Comparison of ENCODE assay signal across 20 mouse cellular contexts in the genomic region with DNA sequence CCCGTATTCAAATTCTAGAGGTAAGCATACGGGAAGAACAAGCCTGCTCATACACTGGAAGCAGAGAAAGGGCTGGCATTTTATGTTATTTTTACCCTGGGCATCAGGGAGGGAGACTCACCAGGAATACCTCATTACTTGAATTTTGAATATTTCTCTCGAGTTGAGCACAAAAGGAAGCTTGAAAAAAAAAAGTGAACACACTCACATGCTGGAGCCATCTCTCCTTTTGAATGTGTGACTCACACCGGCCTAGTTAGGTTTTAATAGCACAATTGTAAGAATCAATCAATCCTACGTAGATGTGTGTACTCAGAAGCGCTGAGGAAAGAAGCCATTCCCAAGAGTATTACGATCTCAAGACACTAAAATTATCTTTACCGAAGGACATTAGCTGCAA.
A peak's percentile ranks its signal among the peaks of the same experiment; 100 is the strongest.
DNase-seq lines count a peak whose midpoint lies in the region; ATAC-seq and TF ChIP-seq lines count a peak whose summit lies in the region.
"Had no signal": no experiment of that assay in that cellular context is flagged by ENCODE, and none has a peak within 500 bp of the region (broad histone marks: within the 10 kb centered on the region; RNA-seq: fewer than 3 reads in every experiment).

No protein-coding gene starts in this region.

- no peaks in the 10 kb centered on the region for H3K9me3 ChIP-seq in forebrain, embryonic 13.5 days (replicated peaks)
- no peaks in the 10 kb centered on the region for H3K9me3 ChIP-seq in forebrain, postnatal 0 days (ENCODE audit: low read length)
- no peaks in the 10 kb centered on the region for H3K9me3 ChIP-seq in midbrain, embryonic 16.5 days (replicated peaks; ENCODE audit: control insufficient read depth, low read length, poor library complexity, severe bottlenecking)
- no peaks in the 10 kb centered on the region for H3K9me3 ChIP-seq in midbrain, postnatal 0 days (ENCODE audit: low read length)
- no peaks in the 10 kb centered on the region for H3K9me3 ChIP-seq in forebrain, embryonic 15.5 days
- H3K9me3 ChIP-seq: embryonic facial prominence, embryonic 12.5 days; heart, embryonic 10.5 days; hindbrain, embryonic 12.5 days had no signal

- DNase-seq in forebrain, postnatal 0 days: no peak
- no peak for DNase-seq in midbrain, postnatal 0 days (ENCODE audit: low spot score)
- DNase-seq in adrenal gland, postnatal 10 days: no peak
- DNase-seq: adrenal gland, postnatal 25 days; cerebellum, adult 11 months; cerebellum, adult 8-10 months; heart, adult 18-20 months; heart, postnatal 10 days; heart, postnatal 4 days had no signal

- peaks cover 57% of the 10 kb centered on the region for H3K4me1 ChIP-seq in forebrain, embryonic 13.5 days
- H3K4me1 ChIP-seq in forebrain, postnatal 0 days (ENCODE audit: insufficient read depth): peaks cover 24% of the 10 kb centered on the region
- H3K4me1 ChIP-seq in midbrain, embryonic 16.5 days (ENCODE audit: control insufficient read depth, insufficient read depth, low read length): peaks cover 10% of the 10 kb centered on the region
- peaks cover 4% of the 10 kb centered on the region; the same call in 1 of the 2 replicates for H3K4me1 ChIP-seq in midbrain, postnatal 0 days (ENCODE audit: insufficient read depth, low read length)
- H3K4me1 ChIP-seq in forebrain, embryonic 15.5 days: peaks cover 47% of the 10 kb centered on the region
- H3K4me1 ChIP-seq: embryonic facial prominence, embryonic 12.5 days; heart, embryonic 10.5 days had no signal

- 0 out of 2 replicates have a peak overlapping the region, but pooled peaks have one; percentile 72 for H3K27ac ChIP-seq in forebrain, embryonic 13.5 days
- H3K27ac ChIP-seq in forebrain, postnatal 0 days (ENCODE audit: low read depth, low read length): no peak overlapping the region
- peak overlapping the region; percentile 36; the same call in 1 of the 2 replicates for H3K27ac ChIP-seq in midbrain, embryonic 16.5 days (ENCODE audit: low read length)
- no peak overlapping the region for H3K27ac ChIP-seq in midbrain, postnatal 0 days (ENCODE audit: low read depth, low read length)
- H3K27ac ChIP-seq in forebrain, embryonic 15.5 days (replicated peaks): peak overlapping the region; percentile 54; the same call in 1 of the 2 replicates
- H3K27ac ChIP-seq: embryonic facial prominence, embryonic 12.5 days; heart, embryonic 10.5 days; hindbrain, embryonic 12.5 days had no signal

- WGBS in forebrain, embryonic 13.5 days: 42% methylated on average over 8 of the region's 8 CpGs
- WGBS in forebrain, postnatal 0 days: 42% methylated on average over 8 of the region's 8 CpGs
- WGBS in midbrain, embryonic 16.5 days: 52% methylated on average over 8 of the region's 8 CpGs
- WGBS in midbrain, postnatal 0 days: 53% methylated on average over 8 of the region's 8 CpGs
- WGBS in forebrain, embryonic 15.5 days: 42% methylated on average over 8 of the region's 8 CpGs

- no peaks in the 10 kb centered on the region for H3K36me3 ChIP-seq in forebrain, embryonic 13.5 days (ENCODE audit: poor library complexity, severe bottlenecking)
- H3K36me3 ChIP-seq in forebrain, postnatal 0 days (ENCODE audit: insufficient read depth): no peaks in the 10 kb centered on the region
- no peaks in the 10 kb centered on the region for H3K36me3 ChIP-seq in midbrain, embryonic 16.5 days (ENCODE audit: control insufficient read depth, insufficient read depth, low read length)
- no peaks in the 10 kb centered on the region for H3K36me3 ChIP-seq in midbrain, postnatal 0 days (ENCODE audit: insufficient read depth, low read length)
- H3K36me3 ChIP-seq in forebrain, embryonic 15.5 days: no peaks in the 10 kb centered on the region
- H3K36me3 ChIP-seq: embryonic facial prominence, embryonic 12.5 days; heart, embryonic 10.5 days; hindbrain, embryonic 12.5 days had no signal

- H3K4me2 ChIP-seq in forebrain, embryonic 13.5 days: no peak overlapping the region
- no peak overlapping the region for H3K4me2 ChIP-seq in forebrain, postnatal 0 days (ENCODE audit: low read depth)
- no peak overlapping the region for H3K4me2 ChIP-seq in midbrain, embryonic 16.5 days (ENCODE audit: low read length)
- H3K4me2 ChIP-seq in midbrain, postnatal 0 days (ENCODE audit: low read depth, low read length, poor library complexity, severe bottlenecking): no peak overlapping the region
- H3K4me2 ChIP-seq in forebrain, embryonic 15.5 days (replicated peaks): no peak overlapping the region
- H3K4me2 ChIP-seq: embryonic facial prominence, embryonic 12.5 days; hindbrain, embryonic 12.5 days had no signal

- TF ChIP-seq CTCF in forebrain, postnatal 0 days (IDR thresholded peaks at IDR 0.05; ENCODE audit: low read depth): no peak
- no peak for TF ChIP-seq CTCF in midbrain, postnatal 0 days (IDR thresholded peaks at IDR 0.05)

- no peak overlapping the region for H3K4me3 ChIP-seq in forebrain, embryonic 13.5 days
- H3K4me3 ChIP-seq in forebrain, postnatal 0 days (ENCODE audit: low read depth, low read length): no peak overlapping the region
- no peak overlapping the region for H3K4me3 ChIP-seq in midbrain, embryonic 16.5 days (ENCODE audit: low read depth, low read length)
- no peak overlapping the region for H3K4me3 ChIP-seq in midbrain, postnatal 0 days (ENCODE audit: low read depth, low read length)
- H3K4me3 ChIP-seq in forebrain, embryonic 15.5 days: no peak overlapping the region
- H3K4me3 ChIP-seq: embryonic facial prominence, embryonic 12.5 days; heart, embryonic 10.5 days; hindbrain, embryonic 12.5 days had no signal

- H3K9ac ChIP-seq in forebrain, embryonic 13.5 days: no peak overlapping the region
- no peak overlapping the region for H3K9ac ChIP-seq in forebrain, postnatal 0 days
- H3K9ac ChIP-seq in midbrain, embryonic 16.5 days (ENCODE audit: low read depth, low read length): no peak overlapping the region
- no peak overlapping the region for H3K9ac ChIP-seq in midbrain, postnatal 0 days (replicated peaks; ENCODE audit: low read length, poor library complexity, severe bottlenecking)
- H3K9ac ChIP-seq in forebrain, embryonic 15.5 days (replicated peaks): no peak overlapping the region
- H3K9ac ChIP-seq: embryonic facial prominence, embryonic 12.5 days; hindbrain, embryonic 12.5 days had no signal

- peaks cover 41% of the 10 kb centered on the region for H3K27me3 ChIP-seq in forebrain, embryonic 13.5 days
- H3K27me3 ChIP-seq in forebrain, postnatal 0 days (ENCODE audit: insufficient read depth, low read length): no peaks in the 10 kb centered on the region; the same call in 1 of the 2 replicates
- no peaks in the 10 kb centered on the region for H3K27me3 ChIP-seq in midbrain, embryonic 16.5 days (ENCODE audit: control insufficient read depth, insufficient read depth, low read depth, low read length)
- H3K27me3 ChIP-seq in midbrain, postnatal 0 days (ENCODE audit: insufficient read depth, low read length): no peaks in the 10 kb centered on the region
- no peaks in the 10 kb centered on the region for H3K27me3 ChIP-seq in forebrain, embryonic 15.5 days
- H3K27me3 ChIP-seq: embryonic facial prominence, embryonic 12.5 days had no signal

- no peak for ATAC-seq in forebrain, embryonic 13.5 days
- no peak for ATAC-seq in forebrain, postnatal 0 days
- ATAC-seq in midbrain, embryonic 16.5 days: no peak
- no peak for ATAC-seq in midbrain, postnatal 0 days (ENCODE audit: low FRiP score)
- no peak for ATAC-seq in forebrain, embryonic 15.5 days (replicated peaks)
- ATAC-seq: activated CD4-positive, CD25-positive, alpha-beta regulatory T cell, adult 4 months; hindbrain, embryonic 16.5 days; inflammation-experienced regulatory T-cells, adult 6 months; intestine, postnatal 0 days; Patski had no signal

Comparison
In these comparisons a context has a peak if more than half of its experiments do, and no peak if none do; other contexts are left out.
1. H3K27ac ChIP-seq: peak in forebrain, embryonic 13.5 days (single experiment), midbrain, embryonic 16.5 days (single experiment) and forebrain, embryonic 15.5 days (single experiment); none in forebrain, postnatal 0 days (single experiment) and midbrain, postnatal 0 days (single experiment).